Mouse (Mus musculus) lung, embryonic 14.5 days (tissue): ENCODE measurements around the gene Vmn1r81. TPM values are rescaled to one million over a fixed set of nuclear protein-coding genes. Genes with fewer than 3 reads are reported as not detected.

Experiments
- ATAC-seq: fragments of 200-750 bp; cut with Nextera tagmentation; 2 replicates; pipeline ENCODE4 v1.8.0; 2017; ENCODE audit warnings: mild to moderate bottlenecking, moderate TSS enrichment, moderate library complexity; ENCODE audit not compliant: insufficient read depth
- DNase-seq: peaks from one replicate; pipeline ENCODE4 v3.0.0-alpha.2; 2015
- H3K27ac ChIP-seq: fragments of 300-500 bp; sonication (generic); 2 replicates; pipeline ENCODE4 v1.5.1; 2014; ENCODE audit warnings: low read depth, mild to moderate bottlenecking, moderate library complexity
- H3K27me3 ChIP-seq: fragments of 300-500 bp; sonication (generic); 2 replicates; pipeline ENCODE4 v1.6.1; 2014; ENCODE audit warnings: low read length, control low read depth; ENCODE audit not compliant: insufficient read depth
- H3K36me3 ChIP-seq: fragments of 300-500 bp; sonication (generic); 2 replicates; pipeline ENCODE4 v1.6.1; 2014; ENCODE audit warnings: control low read depth; ENCODE audit not compliant: insufficient read depth
- H3K4me1 ChIP-seq: fragments of 300-500 bp; sonication (generic); 2 replicates; pipeline ENCODE4 v1.6.1; 2014; ENCODE audit warnings: antibody characterized with exemption, control low read depth; ENCODE audit not compliant: insufficient read depth
- H3K4me2 ChIP-seq: fragments of 300-500 bp; sonication (generic); 2 replicates; pipeline ENCODE4 v1.6.1; 2014; ENCODE audit warnings: mild to moderate bottlenecking
- H3K4me3 ChIP-seq: fragments of 300-500 bp; sonication (generic); 2 replicates; pipeline ENCODE4 v1.5.1; 2014; ENCODE audit warnings: low read depth, low read length
- H3K9ac ChIP-seq: fragments of 300-500 bp; sonication (generic); 2 replicates; pipeline ENCODE4 v1.6.1; 2014
- H3K9me3 ChIP-seq: fragments of 300-500 bp; sonication (generic); 2 replicates; pipeline ENCODE4 v1.6.1; 2016; ENCODE audit warnings: low read depth, low read length, control low read depth
- CTCF ChIP-seq: IDR thresholded peaks from 2 replicates; pipeline ENCODE4 v1.5.1; 2016; ENCODE audit warnings: antibody characterized with exemption, low read depth
- WGBS: fragments of 180-500 bp; shearing (Covaris S2); extraction: QIAGEN DNeasy Blood & Tissue Kit; methylation state at CpG from one replicate; pipeline ENCODE4 v1.1.7; 2014; 5-methylcytosine and 5-hydroxymethylcytosine counted together
- polyA plus RNA-seq: library from polyadenylated mRNA; unstranded; fragments of >200 nt; fragmentation: Nextera tagmentation; extraction: Ambion mirVana; gene quantifications from 2 replicates; pipeline ENCODE4 v1.2.1, GENCODE M21; 2014

The Vmn1r81 gene
- not detected in 2 replicates for polyA plus RNA-seq

GRCm38 (mm10) chr7:12268169-12268568, at the start of gene Vmn1r81:
Vmn1r81 (minus strand) TSS chr7:12268269.
- no peaks in the 10 kb centered on the region for H3K4me1 ChIP-seq
- H3K4me2 ChIP-seq = no peak within 1 kb of the TSS
- no peaks in the 10 kb centered on the region; the same call in 1 of the 2 replicates for H3K9me3 ChIP-seq
- no peak within 1 kb of the TSS for H3K9ac ChIP-seq
- H3K36me3 ChIP-seq = no peaks in the 10 kb centered on the region
- no peak within 1 kb of the TSS for H3K4me3 ChIP-seq
- TF ChIP-seq CTCF = no peak
- no peak for ATAC-seq
- DNase-seq = no peak
- WGBS = 69% methylated on average over 1 of the region's 1 CpGs
- no peak within 1 kb of the TSS for H3K27ac ChIP-seq
- H3K27me3 ChIP-seq = no peaks in the 10 kb centered on the region

- Histone ChIP-seq H3K36me3 (no peaks in the 10 kb centered on the region), H3K4me2 (no peak within 1 kb of the TSS), H3K27ac (no peak within 1 kb of the TSS), H3K9ac (no peak within 1 kb of the TSS), H3K4me1 (no peaks in the 10 kb centered on the region), H3K4me3 (no peak within 1 kb of the TSS), H3K9me3 (no peaks in the 10 kb centered on the region), H3K27me3 (no peaks in the 10 kb centered on the region)
- DNase-seq = no peak
- WGBS = 46% methylated on average over 2 of the region's 2 CpGs
- no peak for TF ChIP-seq CTCF
- no peak for ATAC-seq
These were observed 32.1 kb upstream of the Vmn1r81 start, which contains the start of gene Vmn1r82 for GRCm38 (mm10) chr7:12300130-12300529. Vmn1r82 (plus strand) TSS chr7:12300430.

DNA sequence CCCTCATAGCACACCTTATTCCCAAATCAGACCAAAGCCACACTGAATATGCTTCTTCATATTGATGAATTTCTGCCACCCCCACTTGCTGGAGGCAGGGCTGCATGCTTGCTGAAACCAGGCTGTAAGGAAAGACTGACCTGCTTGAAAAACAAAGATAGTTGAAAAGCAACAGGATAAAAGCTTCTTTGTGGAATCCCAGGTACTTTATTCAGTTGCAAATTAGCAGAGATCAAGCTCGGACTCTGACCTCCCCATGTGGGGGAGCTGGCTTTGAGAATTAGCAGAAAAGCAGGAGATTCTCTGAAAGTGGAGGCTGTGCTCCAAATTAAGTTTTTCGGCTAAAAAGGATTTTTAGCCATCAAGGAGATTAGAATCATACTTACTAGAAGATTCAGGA, 63.9 kb downstream of the Vmn1r81 start:
- no peak for ATAC-seq
- WGBS = 72% methylated on average over 2 of the region's 2 CpGs

More for the DNA sequence above, 63.9 kb downstream of the Vmn1r81 start:
- H3K4me1 ChIP-seq = no peaks in the 10 kb centered on the region
- H3K27ac ChIP-seq = no peak overlapping the region
- no peak overlapping the region for H3K4me3 ChIP-seq
- H3K27me3 ChIP-seq = no peaks in the 10 kb centered on the region
- TF ChIP-seq CTCF = no peak
- no peak for DNase-seq
- no peak overlapping the region for H3K9ac ChIP-seq
- H3K9me3 ChIP-seq = no peaks in the 10 kb centered on the region; the same call in 1 of the 2 replicates
- H3K36me3 ChIP-seq = no peaks in the 10 kb centered on the region
- H3K4me2 ChIP-seq = no peak overlapping the region

Other genes starting within 250 kb of the Vmn1r81 start
- gene Vmn1r77, start 231.5 kb downstream of the Vmn1r81 start, polyA plus RNA-seq = not detected in 2 replicates
- not detected in 2 replicates for gene Vmn1r78, start 118.0 kb downstream of the Vmn1r81 start, polyA plus RNA-seq
- not detected in 2 replicates for gene Vmn1r79, start 97.0 kb downstream of the Vmn1r81 start, polyA plus RNA-seq
- gene Vmn1r80, start 79.0 kb downstream of the Vmn1r81 start, polyA plus RNA-seq = not detected in 2 replicates
- gene Vmn1r82, start 32.2 kb upstream of the Vmn1r81 start, polyA plus RNA-seq = not detected in 2 replicates
- gene Vmn1r83, start 61.2 kb upstream of the Vmn1r81 start, polyA plus RNA-seq = not detected in 2 replicates
- not detected in 2 replicates for gene Vmn1r84, start 101.0 kb upstream of the Vmn1r81 start, polyA plus RNA-seq
- gene Zfp551, start 154.5 kb upstream of the Vmn1r81 start, polyA plus RNA-seq = 4.1 and 4.5 TPM in 2 replicates
- gene Zfp606, start 210.0 kb upstream of the Vmn1r81 start, polyA plus RNA-seq = 27.6 and 28.9 TPM in 2 replicates
- gene 2900092C05Rik, start 244.2 kb upstream of the Vmn1r81 start, polyA plus RNA-seq = not detected in 2 replicates